Mouse (Mus musculus) hindbrain, embryonic 15.5 days (tissue): ENCODE data around the gene Rinl. TPM values are rescaled to one million over a fixed set of nuclear protein-coding genes. Genes with fewer than 3 reads are reported as not detected.
A peak's percentile ranks its signal among the peaks of the same experiment; 100 is the strongest.

Source experiments
- ATAC-seq: fragments of 200-750 bp; cut with Nextera tagmentation; 2 replicates; pipeline ENCODE4 v1.8.0; 2017; ENCODE audit warnings: low read depth, moderate number of reproducible peaks, moderate TSS enrichment; ENCODE audit not compliant: low FRiP score
- H3K27ac ChIP-seq: fragments of 300-500 bp; sonication (generic); replicated peaks from 2 replicates; pipeline ENCODE4 v1.5.1; 2015; ENCODE audit warnings: mild to moderate bottlenecking, inconsistent platforms
- H3K27me3 ChIP-seq: fragments of 300-500 bp; sonication (generic); 2 replicates; pipeline ENCODE4 v1.6.1; 2015; ENCODE audit warnings: control low read depth, inconsistent platforms
- H3K36me3 ChIP-seq: fragments of 300-500 bp; sonication (generic); 2 replicates; pipeline ENCODE4 v1.6.1; 2015; ENCODE audit warnings: control low read depth, inconsistent platforms
- H3K4me1 ChIP-seq: fragments of 300-500 bp; sonication (generic); replicated peaks from 2 replicates; pipeline ENCODE4 v1.6.1; 2015; ENCODE audit warnings: control low read depth, inconsistent platforms
- H3K4me2 ChIP-seq: fragments of 300-500 bp; sonication (generic); 2 replicates; pipeline ENCODE4 v1.6.1; 2015; ENCODE audit warnings: moderate library complexity, mild to moderate bottlenecking, inconsistent platforms
- H3K4me3 ChIP-seq: fragments of 300-500 bp; sonication (generic); 2 replicates; pipeline ENCODE4 v1.5.1; 2015; ENCODE audit warnings: mild to moderate bottlenecking, inconsistent platforms
- H3K9ac ChIP-seq: fragments of 300-500 bp; sonication (generic); 2 replicates; pipeline ENCODE4 v1.6.1; 2015; ENCODE audit warnings: inconsistent platforms
- H3K9me3 ChIP-seq: fragments of 300-500 bp; sonication (generic); 2 replicates; pipeline ENCODE4 v1.6.1; 2016; ENCODE audit warnings: control low read depth, inconsistent platforms
- WGBS: fragments of 180-500 bp; shearing (Covaris S2); methylation state at CpG from one replicate; pipeline ENCODE4 v1.1.7; 2015; 5-methylcytosine and 5-hydroxymethylcytosine counted together
- polyA plus RNA-seq: library from polyadenylated mRNA; unstranded; fragments of >200 nt; fragmentation: Nextera tagmentation; extraction: Ambion mirVana; gene quantifications from 2 replicates; pipeline ENCODE4 v1.2.1, GENCODE M21; 2015

Rinl gene
- polyA plus RNA-seq, 1 experiment from 2014 or later = 2.6 TPM

- WGBS = 81% methylated on average over 5 of the region's 5 CpGs
- Histone ChIP-seq H3K9me3 (no peaks in the 10 kb centered on the region), H3K27ac (no peak overlapping the region), H3K4me3 (no peak overlapping the region), H3K4me2 (no peak overlapping the region), H3K9ac (no peak overlapping the region), H3K4me1 (peaks cover 3% of the 10 kb centered on the region; the same call in 1 of the 2 replicates), H3K36me3 (peaks cover 21% of the 10 kb centered on the region; the same call in 1 of the 2 replicates), H3K27me3 (no peaks in the 10 kb centered on the region)
- no peak for ATAC-seq
Observed at GRCm38 (mm10) chr7:28785161-28785560, 3.6 kb upstream of the Rinl start.

GRCm38 (mm10) chr7:28787884-28788283 is 885 bp upstream of the Rinl start:
- Histone ChIP-seq H3K36me3 (peaks cover 21% of the 10 kb centered on the region; the same call in 1 of the 2 replicates), H3K27ac (no peak overlapping the region), H3K9ac (no peak overlapping the region), H3K4me1 (no peaks in the 10 kb centered on the region), H3K9me3 (no peaks in the 10 kb centered on the region), H3K27me3 (no peaks in the 10 kb centered on the region), H3K4me3 (no peak overlapping the region), H3K4me2 (no peak overlapping the region)
- WGBS = 97% methylated on average over 9 of the region's 9 CpGs
- ATAC-seq = no peak

GRCm38 (mm10) chr7:28789235-28789634 is 466 bp downstream of the Rinl start:
- Histone ChIP-seq H3K4me2 (no peak overlapping the region), H3K4me1 (no peaks in the 10 kb centered on the region), H3K27me3 (no peaks in the 10 kb centered on the region), H3K36me3 (peaks cover 18% of the 10 kb centered on the region; the same call in 1 of the 2 replicates), H3K9me3 (no peaks in the 10 kb centered on the region), H3K27ac (no peak overlapping the region), H3K9ac (no peak overlapping the region), H3K4me3 (no peak overlapping the region)
- WGBS = 98% methylated on average over 3 of the region's 3 CpGs
- ATAC-seq = no peak

GRCm38 (mm10) chr7:28790066-28790806 is 1.5 kb downstream of the Rinl start:
- no peaks in the 10 kb centered on the region for H3K27me3 ChIP-seq
- no peak overlapping the region for H3K27ac ChIP-seq
- H3K4me1 ChIP-seq = no peaks in the 10 kb centered on the region
- no peaks in the 10 kb centered on the region for H3K9me3 ChIP-seq
- H3K36me3 ChIP-seq = peaks cover 18% of the 10 kb centered on the region; the same call in 1 of the 2 replicates
- H3K9ac ChIP-seq = no peak overlapping the region
- 56% methylated on average over 8 of the region's 8 CpGs for WGBS
- no peak for ATAC-seq
- H3K4me2 ChIP-seq = no peak overlapping the region
- no peak overlapping the region for H3K4me3 ChIP-seq

- Histone ChIP-seq H3K27ac (no peak overlapping the region), H3K27me3 (no peaks in the 10 kb centered on the region), H3K4me1 (peaks cover 4% of the 10 kb centered on the region; the same call in 1 of the 2 replicates), H3K4me2 (no peak overlapping the region), H3K4me3 (no peak overlapping the region), H3K36me3 (peaks cover 8% of the 10 kb centered on the region; the same call in 1 of the 2 replicates), H3K9ac (no peak overlapping the region), H3K9me3 (no peaks in the 10 kb centered on the region)
- ATAC-seq = no peak
Observed at GRCm38 (mm10) chr7:28791706-28792105, 2.9 kb downstream of the Rinl start.

GRCm38 (mm10) chr7:28792391-28793185 is 3.8 kb downstream of the Rinl start:
- Histone ChIP-seq H3K36me3 (0 out of 2 replicates have a peak, but pooled peaks cover 4% of the 10 kb centered on the region), H3K4me3 (no peak overlapping the region), H3K9me3 (no peaks in the 10 kb centered on the region), H3K27me3 (no peaks in the 10 kb centered on the region), H3K4me2 (no peak overlapping the region), H3K9ac (no peak overlapping the region), H3K27ac (no peak overlapping the region), H3K4me1 (peaks cover 6% of the 10 kb centered on the region; the same call in 1 of the 2 replicates)
- ATAC-seq = no peak
- 88% methylated on average over 14 of the region's 14 CpGs for WGBS

GRCm38 (mm10) chr7:28793834-28794233 is 5.1 kb downstream of the Rinl start:
- Histone ChIP-seq H3K9me3 (no peaks in the 10 kb centered on the region), H3K27ac (no peak overlapping the region), H3K27me3 (no peaks in the 10 kb centered on the region), H3K4me1 (peaks cover 6% of the 10 kb centered on the region; the same call in 1 of the 2 replicates), H3K9ac (no peak overlapping the region), H3K4me3 (no peak overlapping the region), H3K36me3 (no peaks in the 10 kb centered on the region), H3K4me2 (no peak overlapping the region)
- 41% methylated on average over 2 of the region's 2 CpGs for WGBS
- no peak for ATAC-seq

- no peak overlapping the region for H3K9ac ChIP-seq
- no peaks in the 10 kb centered on the region for H3K36me3 ChIP-seq
- H3K9me3 ChIP-seq = no peaks in the 10 kb centered on the region
- no peak for ATAC-seq
- no peak overlapping the region for H3K4me3 ChIP-seq
- H3K27me3 ChIP-seq = no peaks in the 10 kb centered on the region
- no peak overlapping the region for H3K4me2 ChIP-seq
- H3K4me1 ChIP-seq = peaks cover 6% of the 10 kb centered on the region; the same call in 1 of the 2 replicates
- WGBS = 84% methylated on average over 3 of the region's 3 CpGs
- H3K27ac ChIP-seq = no peak overlapping the region
Observed at GRCm38 (mm10) chr7:28794496-28794895, 5.7 kb downstream of the Rinl start.

- Histone ChIP-seq H3K9me3 (no peaks in the 10 kb centered on the region), H3K36me3 (no peaks in the 10 kb centered on the region), H3K9ac (no peak overlapping the region), H3K4me3 (peak overlapping the region; percentile 8; the same call in 1 of the 2 replicates), H3K4me2 (peak overlapping the region; percentile 47), H3K27me3 (no peaks in the 10 kb centered on the region), H3K27ac (no peak overlapping the region), H3K4me1 (peaks cover 6% of the 10 kb centered on the region; the same call in 1 of the 2 replicates)
- ATAC-seq = no peak
- 84% methylated on average over 15 of the region's 15 CpGs for WGBS
Observed at GRCm38 (mm10) chr7:28795832-28796231, 7.1 kb downstream of the Rinl start.

GRCm38 (mm10) chr7:28796562-28796975 is 7.8 kb downstream of the Rinl start:
- H3K27ac ChIP-seq = no peak overlapping the region
- no peaks in the 10 kb centered on the region for H3K9me3 ChIP-seq
- ATAC-seq = peak; percentile 73
- H3K4me2 ChIP-seq = peak overlapping the region; percentile 47
- 11% methylated on average over 32 of the region's 32 CpGs for WGBS
- peaks cover 6% of the 10 kb centered on the region; the same call in 1 of the 2 replicates for H3K4me1 ChIP-seq
- peak overlapping the region; percentile 8 for H3K4me3 ChIP-seq
- H3K36me3 ChIP-seq = no peaks in the 10 kb centered on the region
- peak overlapping the region; percentile 17; the same call in 1 of the 2 replicates for H3K9ac ChIP-seq
- no peaks in the 10 kb centered on the region for H3K27me3 ChIP-seq

- Histone ChIP-seq H3K4me1 (peaks cover 16% of the 10 kb centered on the region), H3K4me2 (no peak overlapping the region), H3K27me3 (no peaks in the 10 kb centered on the region), H3K27ac (no peak overlapping the region), H3K9ac (no peak overlapping the region), H3K36me3 (no peaks in the 10 kb centered on the region), H3K4me3 (no peak overlapping the region), H3K9me3 (no peaks in the 10 kb centered on the region)
- WGBS = 96% methylated on average over 9 of the region's 9 CpGs
- no peak for ATAC-seq
Observed at GRCm38 (mm10) chr7:28799994-28800393, 11.2 kb downstream of the Rinl start.

GRCm38 (mm10) chr7:28801451-28801850 is 12.7 kb downstream of the Rinl start:
- Histone ChIP-seq H3K9ac (no peak overlapping the region), H3K4me2 (no peak overlapping the region), H3K27ac (no peak overlapping the region), H3K36me3 (no peaks in the 10 kb centered on the region), H3K27me3 (no peaks in the 10 kb centered on the region), H3K9me3 (no peaks in the 10 kb centered on the region), H3K4me3 (no peak overlapping the region), H3K4me1 (peaks cover 15% of the 10 kb centered on the region)
- no peak for ATAC-seq
- 75% methylated on average over 3 of the region's 3 CpGs for WGBS
